In genomic region chr5:99975061-99975460, GRCm38 (mm10) we compare ENCODE assay signal across 10 mouse cellular contexts. TPM values are rescaled to one million over a fixed set of nuclear protein-coding genes. Genes with fewer than 3 reads are reported as not detected.
A peak's percentile ranks its signal among the peaks of the same experiment; 100 is the strongest.
DNase-seq lines count a peak whose midpoint lies in the region; ATAC-seq and TF ChIP-seq lines count a peak whose summit lies in the region.
"Had no signal": no experiment of that assay in that cellular context is flagged by ENCODE, and none has a peak within 500 bp of the region (broad histone marks: within the 10 kb centered on the region; RNA-seq: fewer than 3 reads in every experiment).

No protein-coding gene starts in this region.

- no peaks in the 10 kb centered on the region for H3K27me3 ChIP-seq in heart, embryonic 12.5 days (replicated peaks)
- no peaks in the 10 kb centered on the region for H3K27me3 ChIP-seq in G1E (ENCODE audit: insufficient read depth, low read length)
- no peaks in the 10 kb centered on the region for H3K27me3 ChIP-seq in forebrain, embryonic 15.5 days
- H3K27me3 ChIP-seq in liver, embryonic 13.5 days = no peaks in the 10 kb centered on the region

- intact Hi-C loops in heart, postnatal 10 days (cut with DNase I) = loop anchor here (10.0 kb wide), 3 partner anchors 440 to 740 kb away; partner anchors contain the start of gene Sec31a

- H3K4me3 ChIP-seq in heart, embryonic 12.5 days = peak overlapping the region; percentile 25
- peak overlapping the region; percentile 60; the same call in 1 of the 2 replicates for H3K4me3 ChIP-seq in G1E (ENCODE audit: low read depth, low read length)
- H3K4me3 ChIP-seq in forebrain, embryonic 15.5 days = peak overlapping the region; percentile 15
- H3K4me3 ChIP-seq in liver, embryonic 13.5 days (replicated peaks) = peak overlapping the region; percentile 97

- no peak overlapping the region for H3K9ac ChIP-seq in heart, embryonic 12.5 days
- no peak overlapping the region for H3K9ac ChIP-seq in forebrain, embryonic 15.5 days (replicated peaks)
- H3K9ac ChIP-seq in liver, embryonic 13.5 days = peak overlapping the region; percentile 45

- ATAC-seq in heart, embryonic 12.5 days (ENCODE audit: insufficient number of reproducible peaks, low FRiP score) = no peak
- ATAC-seq in G1E (ENCODE audit: extremely low read depth, insufficient number of reproducible peaks, low FRiP score, poor library complexity, severe bottlenecking) = no peak
- ATAC-seq in forebrain, embryonic 15.5 days (replicated peaks) = no peak
- ATAC-seq in liver, embryonic 13.5 days (ENCODE audit: low read depth) = no peak
- no peak for ATAC-seq in inflammation-experienced regulatory T-cells, adult 6 months

- 51% methylated on average over 4 of the region's 4 CpGs for WGBS in heart, embryonic 12.5 days
- 46% methylated on average over 4 of the region's 4 CpGs for WGBS in forebrain, embryonic 15.5 days
- 46% methylated on average over 4 of the region's 4 CpGs for WGBS in liver, embryonic 13.5 days (ENCODE audit: insufficient replicate concordance)

- peaks cover 30% of the 10 kb centered on the region for H3K4me1 ChIP-seq in heart, embryonic 12.5 days (replicated peaks)
- H3K4me1 ChIP-seq in G1E (ENCODE audit: insufficient read depth, low read depth, low read length) = peaks cover 34% of the 10 kb centered on the region
- H3K4me1 ChIP-seq in forebrain, embryonic 15.5 days = peaks cover 49% of the 10 kb centered on the region
- peaks cover 54% of the 10 kb centered on the region for H3K4me1 ChIP-seq in liver, embryonic 13.5 days (replicated peaks)

- no peaks in the 10 kb centered on the region for H3K9me3 ChIP-seq in heart, embryonic 12.5 days (replicated peaks)
- no peaks in the 10 kb centered on the region for H3K9me3 ChIP-seq in G1E (replicated peaks)
- no peaks in the 10 kb centered on the region for H3K9me3 ChIP-seq in forebrain, embryonic 15.5 days
- H3K9me3 ChIP-seq in liver, embryonic 13.5 days (replicated peaks) = no peaks in the 10 kb centered on the region

- 0 out of 2 replicates have a peak overlapping the region, but pooled peaks have one; percentile 23 for H3K27ac ChIP-seq in heart, embryonic 12.5 days (ENCODE audit: poor library complexity, severe bottlenecking)
- H3K27ac ChIP-seq in forebrain, embryonic 15.5 days (replicated peaks) = no peak overlapping the region
- H3K27ac ChIP-seq in liver, embryonic 13.5 days = no peak overlapping the region

- peak overlapping the region; percentile 56 for H3K4me2 ChIP-seq in heart, embryonic 12.5 days
- H3K4me2 ChIP-seq in forebrain, embryonic 15.5 days (replicated peaks) = peak overlapping the region; percentile 68
- peak overlapping the region; percentile 51 for H3K4me2 ChIP-seq in liver, embryonic 13.5 days

- no peak for DNase-seq in heart, postnatal 10 days
- DNase-seq in G1E (ENCODE audit: low spot score) = no peak
- DNase-seq in liver, embryonic 13.5 days = no peak
- DNase-seq in right cerebral cortex, postnatal 36 days (ENCODE audit: low spot score in 2 of 2) = no peak
- no peak for DNase-seq in right cerebral cortex, postnatal 25 days
- DNase-seq: gastrocnemius, postnatal 10 days; lung, postnatal 4 days had no signal

- TF ChIP-seq CTCF in G1E (IDR thresholded peaks at IDR 0.05; ENCODE audit: low read depth, low read length) = no peak

- peaks cover 6% of the 10 kb centered on the region for H3K36me3 ChIP-seq in heart, embryonic 12.5 days
- H3K36me3 ChIP-seq in G1E (replicated peaks) = peaks cover 38% of the 10 kb centered on the region
- H3K36me3 ChIP-seq in forebrain, embryonic 15.5 days = peaks cover 7% of the 10 kb centered on the region; the same call in 1 of the 2 replicates
- H3K36me3 ChIP-seq in liver, embryonic 13.5 days = peaks cover 32% of the 10 kb centered on the region

RNA-seq across cellular contexts. Expression of gene Hnrnpd, which starts 3.7 kb away (rescaled TPM):
- 213 and 235 TPM in 2 replicates for polyA plus RNA-seq in heart, embryonic 12.5 days (2016; fragmentation: Nextera tagmentation; extraction: Ambion mirVana)
- total RNA-seq in heart, postnatal 10 days (2021) = 100 to 1,000 TPM; 152 to 170 TPM
- total RNA-seq in G1E (2014; fragmentation: Nextera tagmentation) = 231 and 261 TPM in 2 replicates
- total RNA-seq in G1E (2017) = 56.5 and 75.0 TPM in 2 replicates
- 434 and 614 TPM in 2 replicates for polyA plus RNA-seq in G1E (2012)
- 242 and 245 TPM in 2 replicates for polyA plus RNA-seq in forebrain, embryonic 15.5 days (2015; fragmentation: Nextera tagmentation; extraction: Ambion mirVana)
- polyA plus RNA-seq in liver, embryonic 13.5 days (2015; fragmentation: Nextera tagmentation; extraction: Ambion mirVana) = 84.1 and 109 TPM in 2 replicates
- 10 to 100 TPM; 43.1 to 68.3 (median 56.9) TPM for polyA plus RNA-seq in inflammation-experienced regulatory T-cells, adult 6 months (2017; shearing (Covaris generic))

RNA-seq across cellular contexts. Expression of gene 4930524J08Rik, which starts 3.8 kb away (rescaled TPM):
- 1.4 and 1.6 TPM in 2 replicates for polyA plus RNA-seq in heart, embryonic 12.5 days (2016; fragmentation: Nextera tagmentation; extraction: Ambion mirVana)
- total RNA-seq in heart, postnatal 10 days (2021) = 1 to 10 TPM; 1.6 to 1.7 TPM
- not detected in 2 replicates for total RNA-seq in G1E (2014; fragmentation: Nextera tagmentation)
- total RNA-seq in G1E (2017) = 1.5 and 2.4 TPM in 2 replicates
- polyA plus RNA-seq in G1E (2012) = 7.0 and 7.6 TPM in 2 replicates
- 2.3 and 4.5 TPM in 2 replicates for polyA plus RNA-seq in forebrain, embryonic 15.5 days (2015; fragmentation: Nextera tagmentation; extraction: Ambion mirVana)
- 0.46 and 0.59 TPM in 2 replicates for polyA plus RNA-seq in liver, embryonic 13.5 days (2015; fragmentation: Nextera tagmentation; extraction: Ambion mirVana)
- polyA plus RNA-seq in inflammation-experienced regulatory T-cells, adult 6 months (2017; shearing (Covaris generic)) = not detected

Comparison
In these comparisons a context has a peak if more than half of its experiments do, and no peak if none do; other contexts are left out.
1. H3K4me3 ChIP-seq: peak in every context shown above with its lines; median percentile 97 in liver, embryonic 13.5 days; 60 in G1E; 25 in heart, embryonic 12.5 days; 15 in forebrain, embryonic 15.5 days.